Mouse (Mus musculus): ENCODE measurements at regions not wholly inside any gene's neighbourhood (a gene's known extent, or its start where the extent isn't known, plus 50 kb on each side); places are given as distances from the start of the nearest gene placed in this dataset.

- DNase-seq, result no peak
Measured at GRCm38 (mm10) chr19:30435054-30435738, 114.3 kb downstream of the Dkk1 start.

- no peak for DNase-seq
Measured at GRCm38 (mm10) chr19:30450869-30451542, 98.5 kb downstream of the Dkk1 start.

DNA sequence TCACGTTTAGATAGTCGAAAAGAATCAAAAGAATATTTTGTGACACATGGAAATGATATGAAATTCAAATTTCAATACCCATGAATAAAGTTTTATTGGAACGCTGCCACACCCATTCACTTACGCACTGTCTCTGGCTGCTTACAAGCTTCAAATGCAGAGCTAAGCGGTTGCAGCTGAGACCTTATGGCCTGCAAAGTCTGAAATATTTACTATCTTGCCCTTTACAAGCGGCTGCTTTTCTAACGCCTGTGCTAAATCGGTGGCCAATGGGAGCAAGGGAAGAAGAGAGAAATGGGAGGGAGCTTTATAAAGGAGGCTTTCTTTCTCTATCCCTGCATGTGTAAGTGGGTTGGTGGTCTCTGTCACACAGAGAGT, 97.9 kb downstream of the Dkk1 start:
- no peak for DNase-seq

GRCm38 (mm10) chr19:30452671-30453070, 96.8 kb downstream of the Dkk1 start:
- no peak for DNase-seq

DNA sequence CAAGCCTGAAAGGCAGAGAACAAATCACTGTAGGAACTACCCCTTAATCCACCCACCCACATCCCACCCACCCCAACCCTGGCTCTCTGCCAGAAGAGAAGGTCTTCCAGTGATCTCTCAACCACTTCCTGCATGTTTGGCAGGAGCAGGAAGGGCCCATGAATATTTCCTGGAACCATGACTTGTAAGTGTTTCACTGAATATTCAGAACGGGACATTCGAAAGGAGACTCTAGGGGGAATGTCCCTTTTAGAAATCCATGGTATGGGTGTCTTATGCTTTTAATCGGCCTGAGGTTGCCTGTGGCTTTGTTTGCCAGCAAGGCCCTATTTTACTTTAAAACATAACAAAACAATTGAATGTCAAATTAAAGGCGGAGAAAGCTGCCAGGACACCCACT, 66.0 kb downstream of the Dkk1 start:
- DNase-seq, result no peak

- no peak for DNase-seq
Measured at GRCm38 (mm10) chr19:30489786-30490185, 59.7 kb downstream of the Dkk1 start.

GRCm38 (mm10) chr19:30490916-30491315, 58.5 kb downstream of the Dkk1 start:
- no peak for DNase-seq

Data from kidney, postnatal 14 days (tissue).